Comparison of ENCODE assay signal across 7 mouse cellular contexts in the genomic region with DNA sequence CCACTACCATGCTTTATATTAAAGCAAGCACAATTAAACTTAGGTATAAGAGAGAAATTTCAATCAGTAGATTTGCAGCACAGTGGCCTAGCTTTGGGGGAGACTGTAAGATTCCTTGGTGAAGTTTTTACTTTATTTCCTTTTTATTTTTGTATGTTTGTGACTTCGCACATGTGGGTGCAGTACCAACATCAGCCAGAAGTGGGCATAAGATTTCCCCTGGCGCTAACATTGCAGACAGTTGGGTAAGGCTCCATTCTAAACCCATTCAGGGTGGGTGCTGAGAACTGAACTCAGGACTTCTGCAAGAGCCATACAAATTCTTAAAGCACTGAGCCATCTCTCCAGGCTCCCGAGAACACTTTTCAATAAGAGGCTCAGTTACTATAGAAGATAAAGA.
DNase-seq lines count a peak whose midpoint lies in the region; ATAC-seq and TF ChIP-seq lines count a peak whose summit lies in the region.

No protein-coding gene starts in this region.

- peaks cover 57% of the 10 kb centered on the region for H3K4me1 ChIP-seq in E14TG2a.4 (replicated peaks; ENCODE audit: low read depth, low read length)
- H3K4me1 ChIP-seq in limb, embryonic 10.5 days: peaks cover 24% of the 10 kb centered on the region

- no peaks in the 10 kb centered on the region for H3K9me3 ChIP-seq in E14TG2a.4 (ENCODE audit: low read length)
- no peaks in the 10 kb centered on the region for H3K9me3 ChIP-seq in limb, embryonic 10.5 days (replicated peaks)

- H3K27ac ChIP-seq in limb, embryonic 10.5 days: peak overlapping the region; percentile 81; the same call in 1 of the 2 replicates

- ATAC-seq in megakaryocyte-erythroid progenitor cell, adult 5-6 weeks (replicated peaks; ENCODE audit: low FRiP score, low TSS enrichment, poor library complexity, severe bottlenecking): no peak

- DNase-seq in kidney, postnatal 10 days: peak; percentile 43
- no peak for DNase-seq in kidney, postnatal 25 days
- DNase-seq in B cell, adult 2 months: peak; percentile 60 to 62
- DNase-seq in limb, embryonic 10.5 days (ENCODE audit: low spot score): no peak
- DNase-seq in adrenal gland, postnatal 25 days: no peak

- H3K27me3 ChIP-seq in E14TG2a.4 (ENCODE audit: insufficient read depth, low read length): peaks cover 20% of the 10 kb centered on the region
- H3K27me3 ChIP-seq in limb, embryonic 10.5 days (ENCODE audit: low read depth, poor library complexity, severe bottlenecking): 0 out of 2 replicates have a peak, but pooled peaks cover 11% of the 10 kb centered on the region

- no peak overlapping the region for H3K4me3 ChIP-seq in E14TG2a.4 (replicated peaks; ENCODE audit: low read length)
- no peak overlapping the region for H3K4me3 ChIP-seq in limb, embryonic 10.5 days

- 89% methylated on average over 3 of the region's 3 CpGs for WGBS in limb, embryonic 10.5 days

- TF ChIP-seq CTCF in E14TG2a.4 (conservative IDR thresholded peaks at IDR 0.05; ENCODE audit: low read length): peak; percentile 93

- no peaks in the 10 kb centered on the region for H3K36me3 ChIP-seq in E14TG2a.4 (ENCODE audit: insufficient read depth, low read length)
- H3K36me3 ChIP-seq in limb, embryonic 10.5 days: no peaks in the 10 kb centered on the region

Comparison
In these comparisons a context has a peak if more than half of its experiments do, and no peak if none do; other contexts are left out.
1. DNase-seq: peak in kidney, postnatal 10 days (single experiment) and B cell, adult 2 months (2 of 2); none in kidney, postnatal 25 days (0 of 2), limb, embryonic 10.5 days (single experiment) and adrenal gland, postnatal 25 days (single experiment).